Mouse (Mus musculus): ENCODE measurements around the gene D630039A03Rik.

DNA sequence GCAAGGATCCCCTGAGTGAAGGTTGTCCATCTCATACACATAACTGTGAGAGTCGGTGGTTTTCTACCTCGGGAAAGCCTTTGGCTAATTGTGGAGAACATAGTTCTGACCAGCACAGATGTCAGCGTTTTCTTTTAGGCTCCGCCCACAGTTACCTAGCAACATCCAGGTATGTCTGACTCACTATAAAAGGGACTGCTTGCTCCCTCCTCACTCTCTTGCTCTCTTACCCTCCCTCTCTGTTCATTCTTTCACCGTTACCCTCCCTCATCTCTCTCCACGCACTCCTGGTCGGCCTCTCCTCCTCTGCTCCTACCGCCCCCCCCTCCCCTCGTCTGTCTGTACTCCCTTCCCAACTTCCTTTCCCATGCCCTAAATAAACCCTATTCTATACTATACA lies 11.5 kb downstream of the D630039A03Rik start:
- TF ChIP-seq CTCF (IDR thresholded peaks at IDR 0.05; ENCODE audit: control insufficient read depth, insufficient read depth, insufficient read length) (no peak), CEBPB (IDR thresholded peaks at IDR 0.05; ENCODE audit: low read depth) (no peak), MYOG (IDR thresholded peaks at IDR 0.05; ENCODE audit: control insufficient read depth, extremely low read depth, insufficient read length) (no peak), MAX (IDR thresholded peaks at IDR 0.05) (no peak), USF1 (IDR thresholded peaks at IDR 0.05; ENCODE audit: low read depth) (no peak)

Data from C2C12 (cell line).